9 mouse cellular contexts compared by ENCODE assay signal in genomic region chr14:8032087-8032944, GRCm38 (mm10). TPM values are rescaled to one million over a fixed set of nuclear protein-coding genes. Genes with fewer than 3 reads are reported as not detected.
DNase-seq lines count a peak whose midpoint lies in the region; ATAC-seq and TF ChIP-seq lines count a peak whose summit lies in the region.
"Had no signal": no experiment of that assay in that cellular context is flagged by ENCODE, and none has a peak within 500 bp of the region (broad histone marks: within the 10 kb centered on the region; RNA-seq: fewer than 3 reads in every experiment).

No protein-coding gene starts in this region.

- TF ChIP-seq CTCF in hindbrain, postnatal 0 days (IDR thresholded peaks at IDR 0.05; ENCODE audit: low read depth): no peak
- no peak for TF ChIP-seq CTCF in lung, postnatal 0 days (IDR thresholded peaks at IDR 0.05)

- H3K36me3 ChIP-seq in hindbrain, postnatal 0 days (ENCODE audit: insufficient read depth, low read length): no peaks in the 10 kb centered on the region
- H3K36me3 ChIP-seq in hindbrain, embryonic 11.5 days (ENCODE audit: control insufficient read depth, insufficient read depth, low read length): no peaks in the 10 kb centered on the region
- no peaks in the 10 kb centered on the region for H3K36me3 ChIP-seq in lung, postnatal 0 days (ENCODE audit: insufficient read depth, low read length)
- H3K36me3 ChIP-seq: embryonic facial prominence, embryonic 12.5 days had no signal

- H3K4me2 ChIP-seq in hindbrain, postnatal 0 days (ENCODE audit: low read depth, low read length): no peak overlapping the region
- no peak overlapping the region for H3K4me2 ChIP-seq in hindbrain, embryonic 11.5 days (replicated peaks; ENCODE audit: low read depth, low read length)
- no peak overlapping the region for H3K4me2 ChIP-seq in lung, postnatal 0 days (replicated peaks; ENCODE audit: low read depth, low read length)
- H3K4me2 ChIP-seq: embryonic facial prominence, embryonic 12.5 days had no signal

- no peak overlapping the region for H3K4me3 ChIP-seq in hindbrain, postnatal 0 days (ENCODE audit: low read length)
- H3K4me3 ChIP-seq in hindbrain, embryonic 11.5 days (ENCODE audit: low read depth, low read length): no peak overlapping the region
- no peak overlapping the region for H3K4me3 ChIP-seq in lung, postnatal 0 days (ENCODE audit: low read depth, low read length)
- H3K4me3 ChIP-seq: embryonic facial prominence, embryonic 12.5 days had no signal

- H3K9me3 ChIP-seq in hindbrain, postnatal 0 days (ENCODE audit: low read length): no peaks in the 10 kb centered on the region
- no peaks in the 10 kb centered on the region for H3K9me3 ChIP-seq in hindbrain, embryonic 11.5 days (ENCODE audit: control insufficient read depth, low read length)
- H3K9me3 ChIP-seq in lung, postnatal 0 days (ENCODE audit: low read length): no peaks in the 10 kb centered on the region
- H3K9me3 ChIP-seq: embryonic facial prominence, embryonic 12.5 days had no signal

- H3K27ac ChIP-seq in hindbrain, postnatal 0 days: peak overlapping the region; percentile 62; the same call in 1 of the 2 replicates
- H3K27ac ChIP-seq in hindbrain, embryonic 11.5 days (ENCODE audit: low read depth, low read length): no peak overlapping the region
- H3K27ac ChIP-seq in lung, postnatal 0 days (ENCODE audit: low read length): no peak overlapping the region
- H3K27ac ChIP-seq: embryonic facial prominence, embryonic 12.5 days had no signal

- no peak overlapping the region for H3K9ac ChIP-seq in hindbrain, postnatal 0 days (replicated peaks; ENCODE audit: low read length)
- H3K9ac ChIP-seq in hindbrain, embryonic 11.5 days (ENCODE audit: low read depth, low read length): no peak overlapping the region
- H3K9ac ChIP-seq in lung, postnatal 0 days (replicated peaks; ENCODE audit: low read depth): no peak overlapping the region
- H3K9ac ChIP-seq: embryonic facial prominence, embryonic 12.5 days had no signal

- 55% methylated on average over 13 of the region's 13 CpGs for WGBS in hindbrain, postnatal 0 days
- WGBS in hindbrain, embryonic 11.5 days: 80% methylated on average over 13 of the region's 13 CpGs
- 68% methylated on average over 13 of the region's 13 CpGs for WGBS in lung, postnatal 0 days

- intact Hi-C loops in left cerebral cortex, postnatal 36 days (cut with DNase I): loop anchor here (5.0 kb wide), 1 partner anchor 35 kb away; no protein-coding TSS in a partner anchor

- ATAC-seq in hindbrain, postnatal 0 days: peak; percentile 82
- ATAC-seq in hindbrain, embryonic 11.5 days (ENCODE audit: low FRiP score): no peak
- ATAC-seq in lung, postnatal 0 days: no peak

- H3K27me3 ChIP-seq in hindbrain, postnatal 0 days (ENCODE audit: insufficient read depth, low read length): no peaks in the 10 kb centered on the region
- H3K27me3 ChIP-seq in hindbrain, embryonic 11.5 days (ENCODE audit: control insufficient read depth, insufficient read depth, low read length): no peaks in the 10 kb centered on the region
- H3K27me3 ChIP-seq in lung, postnatal 0 days (replicated peaks; ENCODE audit: insufficient read depth, low read length): no peaks in the 10 kb centered on the region
- H3K27me3 ChIP-seq: embryonic facial prominence, embryonic 12.5 days had no signal

- H3K4me1 ChIP-seq in hindbrain, postnatal 0 days (ENCODE audit: insufficient read depth, low read length): peaks cover 3% of the 10 kb centered on the region; the same call in 1 of the 2 replicates
- H3K4me1 ChIP-seq in hindbrain, embryonic 11.5 days (replicated peaks; ENCODE audit: control insufficient read depth, insufficient read depth, low read length): no peaks in the 10 kb centered on the region
- H3K4me1 ChIP-seq in lung, postnatal 0 days (ENCODE audit: insufficient read depth, low read depth, low read length): no peaks in the 10 kb centered on the region
- H3K4me1 ChIP-seq: embryonic facial prominence, embryonic 12.5 days had no signal

- TF ChIP-seq EP300 in lung, postnatal 0 days (IDR thresholded peaks at IDR 0.05): no peak

- peak; percentile 51 for DNase-seq in hindbrain, postnatal 0 days (ENCODE audit: low spot score)
- no peak for DNase-seq in hindbrain, embryonic 11.5 days (ENCODE audit: low spot score)
- peak; percentile 69 for DNase-seq in adrenal gland, postnatal 25 days
- DNase-seq in cerebellum, adult 8-10 months: peak; percentile 60
- DNase-seq in left cerebral cortex, postnatal 36 days (ENCODE audit: low spot score in 2 of 2): peak; percentile 41 to 53
- DNase-seq in ovary, postnatal 14 days (ENCODE audit: low spot score): no peak
- no peak for DNase-seq in lung, postnatal 0 days (ENCODE audit: low spot score)

RNA-seq across cellular contexts. Expression of gene Abhd6, which starts 29.6 kb away (rescaled TPM):
- total RNA-seq in hindbrain, postnatal 0 days (2014; rRNA removed): 14.8 and 15.8 TPM in 2 replicates
- polyA plus RNA-seq in hindbrain, postnatal 0 days (2015; fragmentation: Nextera tagmentation; extraction: Ambion mirVana): 33.5 and 36.5 TPM in 2 replicates
- 15.3 and 16.1 TPM in 2 replicates for polyA plus RNA-seq in hindbrain, embryonic 11.5 days (2014; fragmentation: Nextera tagmentation; extraction: Ambion mirVana)
- total RNA-seq in adrenal gland, postnatal 25 days (2021): 90.3 and 96.4 TPM in 2 replicates
- total RNA-seq in left cerebral cortex, postnatal 36 days (2021): 10 to 100 TPM; 63.4 to 74.0 TPM
- 10.8 and 11.9 TPM in 2 replicates for polyA plus RNA-seq in lung, postnatal 0 days (2015; fragmentation: Nextera tagmentation; extraction: Ambion mirVana)

RNA-seq across cellular contexts. Expression of gene Dnase1l3, which starts 37.9 kb away (rescaled TPM):
- not detected in 2 replicates for total RNA-seq in hindbrain, postnatal 0 days (2014; rRNA removed)
- 0.05 and 0.09 TPM in 2 replicates for polyA plus RNA-seq in hindbrain, postnatal 0 days (2015; fragmentation: Nextera tagmentation; extraction: Ambion mirVana)
- polyA plus RNA-seq in hindbrain, embryonic 11.5 days (2014; fragmentation: Nextera tagmentation; extraction: Ambion mirVana): 0.03 TPM in 1 of 2 replicates, not detected in the other
- 0.33 and 0.39 TPM in 2 replicates for total RNA-seq in adrenal gland, postnatal 25 days (2021)
- total RNA-seq in left cerebral cortex, postnatal 36 days (2021): not detected
- 0.02 and 0.07 TPM in 2 replicates for polyA plus RNA-seq in lung, postnatal 0 days (2015; fragmentation: Nextera tagmentation; extraction: Ambion mirVana)
- total RNA-seq: hematopoietic stem cell, adult 5-6 weeks had no signal

RNA-seq across cellular contexts. Expression of gene Rpp14, which starts 47.9 kb away (rescaled TPM):
- total RNA-seq in hindbrain, postnatal 0 days (2014; rRNA removed): 16.1 and 18.9 TPM in 2 replicates
- polyA plus RNA-seq in hindbrain, postnatal 0 days (2015; fragmentation: Nextera tagmentation; extraction: Ambion mirVana): 36.2 and 45.3 TPM in 2 replicates
- polyA plus RNA-seq in hindbrain, embryonic 11.5 days (2014; fragmentation: Nextera tagmentation; extraction: Ambion mirVana): 56.9 and 61.0 TPM in 2 replicates
- 36.2 and 38.2 TPM in 2 replicates for total RNA-seq in adrenal gland, postnatal 25 days (2021)
- total RNA-seq in left cerebral cortex, postnatal 36 days (2021): 10 to 100 TPM; 31.0 to 38.3 TPM
- 34.0 and 37.6 TPM in 2 replicates for polyA plus RNA-seq in lung, postnatal 0 days (2015; fragmentation: Nextera tagmentation; extraction: Ambion mirVana)

Comparison
In these comparisons a context has a peak if more than half of its experiments do, and no peak if none do; other contexts are left out.
1. DNase-seq: peak in hindbrain, postnatal 0 days (single experiment), adrenal gland, postnatal 25 days (single experiment), cerebellum, adult 8-10 months (single experiment) and left cerebral cortex, postnatal 36 days (2 of 2); none in hindbrain, embryonic 11.5 days (single experiment), ovary, postnatal 14 days (single experiment) and lung, postnatal 0 days (single experiment).